Mouse (Mus musculus) forebrain, embryonic 15.5 days (tissue): Measurements from ENCODE around the gene Snx29. TPM values are rescaled to one million over a fixed set of nuclear protein-coding genes. Genes with fewer than 3 reads are reported as not detected.

Source experiments
- ATAC-seq: fragments of 200-750 bp; cut with Nextera tagmentation; replicated peaks from 2 replicates; pipeline ENCODE4 v1.8.0; 2017; ENCODE audit warnings: mild to moderate bottlenecking, moderate TSS enrichment, moderate library complexity
- H3K27ac ChIP-seq: fragments of 300-500 bp; sonication (generic); replicated peaks from 2 replicates; pipeline ENCODE4 v1.5.1; 2015; ENCODE audit warnings: mild to moderate bottlenecking, inconsistent platforms
- H3K27me3 ChIP-seq: fragments of 300-500 bp; sonication (generic); 2 replicates; pipeline ENCODE4 v1.6.1; 2015; ENCODE audit warnings: inconsistent platforms
- H3K36me3 ChIP-seq: fragments of 300-500 bp; sonication (generic); 2 replicates; pipeline ENCODE4 v1.6.1; 2015; ENCODE audit warnings: mild to moderate bottlenecking, inconsistent platforms
- H3K4me1 ChIP-seq: fragments of 300-500 bp; sonication (generic); 2 replicates; pipeline ENCODE4 v1.6.1; 2015; ENCODE audit warnings: inconsistent platforms
- H3K4me2 ChIP-seq: fragments of 300-500 bp; sonication (generic); replicated peaks from 2 replicates; pipeline ENCODE4 v1.6.1; 2015; ENCODE audit warnings: mild to moderate bottlenecking, inconsistent platforms
- H3K4me3 ChIP-seq: fragments of 300-500 bp; sonication (generic); 2 replicates; pipeline ENCODE4 v1.5.1; 2015; ENCODE audit warnings: mild to moderate bottlenecking, inconsistent platforms
- H3K9ac ChIP-seq: fragments of 300-500 bp; sonication (generic); replicated peaks from 2 replicates; pipeline ENCODE4 v1.6.1; 2015; ENCODE audit warnings: mild to moderate bottlenecking, inconsistent platforms
- H3K9me3 ChIP-seq: fragments of 300-500 bp; sonication (generic); 2 replicates; pipeline ENCODE4 v1.6.1; 2016; ENCODE audit warnings: inconsistent platforms
- WGBS: fragments of 180-500 bp; shearing (Covaris S2); methylation state at CpG from one replicate; pipeline ENCODE4 v1.1.7; 2015; ENCODE audit warnings: mixed read lengths; 5-methylcytosine and 5-hydroxymethylcytosine counted together
- polyA plus RNA-seq: library from polyadenylated mRNA; unstranded; fragments of >200 nt; fragmentation: Nextera tagmentation; extraction: Ambion mirVana; gene quantifications from 2 replicates; pipeline ENCODE4 v1.2.1, GENCODE M21; 2015

The Snx29 gene
- polyA plus RNA-seq, 1 experiment from 2014 or later = 14.1 TPM

DNA sequence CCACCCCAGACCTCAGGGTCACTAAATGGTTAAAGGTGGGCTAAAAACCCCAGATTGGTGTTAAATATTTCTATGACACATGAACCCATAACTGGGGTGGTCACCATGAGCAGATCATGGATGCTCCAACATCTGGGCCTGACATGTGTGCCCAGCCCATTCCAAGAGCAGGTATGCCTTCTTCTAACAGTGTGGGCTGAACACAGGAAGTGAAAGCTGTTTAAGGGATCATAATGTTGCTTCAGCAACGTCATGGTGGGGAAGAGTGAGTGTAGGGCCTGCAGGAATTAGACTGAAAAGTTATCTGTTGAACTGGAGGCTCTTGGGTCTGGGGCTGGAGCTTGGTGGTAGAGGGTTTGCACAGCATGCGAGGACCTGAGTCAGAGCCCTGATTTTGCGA is 405.9 kb downstream of the Snx29 start:
- Histone ChIP-seq H3K36me3 (no peaks in the 10 kb centered on the region), H3K9me3 (no peaks in the 10 kb centered on the region), H3K9ac (no peak overlapping the region), H3K27me3 (no peaks in the 10 kb centered on the region), H3K27ac (no peak overlapping the region), H3K4me2 (no peak overlapping the region), H3K4me3 (no peak overlapping the region), H3K4me1 (no peaks in the 10 kb centered on the region)
- 82% methylated on average over 3 of the region's 3 CpGs for WGBS
- no peak for ATAC-seq

DNA sequence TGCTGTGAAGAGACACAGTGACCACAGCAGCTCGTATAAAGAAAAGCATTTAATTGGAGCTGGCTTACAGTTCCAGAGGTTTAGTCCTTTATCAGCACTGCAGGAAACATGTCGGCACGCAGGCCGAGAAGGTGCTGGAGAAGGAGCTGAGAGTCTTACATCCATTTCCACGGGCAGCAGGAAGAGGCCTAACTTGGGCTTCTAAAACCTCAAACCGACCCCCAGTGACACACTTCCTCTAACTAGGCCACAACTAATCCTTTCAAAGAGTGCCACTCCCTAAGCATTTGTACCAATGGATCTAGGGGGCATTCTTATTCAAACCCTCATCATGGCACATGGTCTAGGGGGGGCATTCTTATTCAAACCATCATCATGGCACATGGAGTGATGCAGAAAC is 406.4 kb downstream of the Snx29 start:
- Histone ChIP-seq H3K4me3 (no peak overlapping the region), H3K9me3 (no peaks in the 10 kb centered on the region), H3K4me2 (no peak overlapping the region), H3K9ac (no peak overlapping the region), H3K36me3 (no peaks in the 10 kb centered on the region), H3K4me1 (no peaks in the 10 kb centered on the region), H3K27ac (no peak overlapping the region), H3K27me3 (no peaks in the 10 kb centered on the region)
- ATAC-seq = no peak
- WGBS = 86% methylated on average over 6 of the region's 6 CpGs

- 94% methylated on average over 5 of the region's 5 CpGs for WGBS
- Histone ChIP-seq H3K27me3 (no peaks in the 10 kb centered on the region), H3K4me3 (no peak overlapping the region), H3K4me2 (no peak overlapping the region), H3K27ac (no peak overlapping the region), H3K9me3 (no peaks in the 10 kb centered on the region), H3K9ac (no peak overlapping the region), H3K4me1 (no peaks in the 10 kb centered on the region), H3K36me3 (no peaks in the 10 kb centered on the region)
- no peak for ATAC-seq
Measured at GRCm38 (mm10) chr16:11729815-11730214, 407.1 kb downstream of the Snx29 start.

DNA sequence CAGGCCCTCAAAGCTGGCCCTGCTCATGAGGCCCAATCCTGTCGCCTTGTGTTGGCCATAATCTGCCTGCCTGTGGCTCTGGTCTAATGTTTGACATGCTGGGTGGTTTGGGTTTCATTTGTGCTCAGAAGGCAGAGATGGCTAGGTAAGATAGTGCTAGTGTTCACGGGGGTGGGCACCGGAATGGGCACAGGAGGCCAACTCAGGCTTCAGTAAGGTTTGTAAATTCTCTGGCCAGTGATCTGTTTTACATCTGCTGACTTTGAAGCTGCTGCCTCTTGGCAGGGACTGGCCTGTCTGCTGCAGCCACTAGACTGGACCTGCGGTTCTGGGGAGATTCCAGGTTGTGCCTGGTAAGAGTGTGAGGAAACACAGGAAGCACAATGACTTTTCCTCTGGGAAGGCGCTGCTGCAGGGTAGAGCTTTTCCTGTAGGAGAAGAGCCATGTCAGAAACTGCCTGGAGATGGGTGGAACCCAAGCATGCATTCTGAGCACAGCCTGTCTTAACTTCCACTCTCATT is 408.4 kb downstream of the Snx29 start:
- no peaks in the 10 kb centered on the region for H3K9me3 ChIP-seq
- no peak overlapping the region for H3K27ac ChIP-seq
- no peak overlapping the region for H3K9ac ChIP-seq
- H3K4me2 ChIP-seq = no peak overlapping the region
- ATAC-seq = no peak
- H3K4me3 ChIP-seq = no peak overlapping the region
- H3K4me1 ChIP-seq = no peaks in the 10 kb centered on the region
- H3K27me3 ChIP-seq = no peaks in the 10 kb centered on the region
- 91% methylated on average over 5 of the region's 5 CpGs for WGBS
- no peaks in the 10 kb centered on the region for H3K36me3 ChIP-seq

- H3K36me3 ChIP-seq = no peaks in the 10 kb centered on the region
- WGBS = 50% methylated on average over 7 of the region's 7 CpGs
- H3K4me2 ChIP-seq = no peak overlapping the region
- no peaks in the 10 kb centered on the region for H3K27me3 ChIP-seq
- H3K9me3 ChIP-seq = no peaks in the 10 kb centered on the region
- no peak overlapping the region for H3K4me3 ChIP-seq
- ATAC-seq = no peak
- H3K27ac ChIP-seq = no peak overlapping the region
- no peak overlapping the region for H3K9ac ChIP-seq
- H3K4me1 ChIP-seq = no peaks in the 10 kb centered on the region
Measured at GRCm38 (mm10) chr16:11738341-11738740, 415.6 kb downstream of the Snx29 start.

DNA sequence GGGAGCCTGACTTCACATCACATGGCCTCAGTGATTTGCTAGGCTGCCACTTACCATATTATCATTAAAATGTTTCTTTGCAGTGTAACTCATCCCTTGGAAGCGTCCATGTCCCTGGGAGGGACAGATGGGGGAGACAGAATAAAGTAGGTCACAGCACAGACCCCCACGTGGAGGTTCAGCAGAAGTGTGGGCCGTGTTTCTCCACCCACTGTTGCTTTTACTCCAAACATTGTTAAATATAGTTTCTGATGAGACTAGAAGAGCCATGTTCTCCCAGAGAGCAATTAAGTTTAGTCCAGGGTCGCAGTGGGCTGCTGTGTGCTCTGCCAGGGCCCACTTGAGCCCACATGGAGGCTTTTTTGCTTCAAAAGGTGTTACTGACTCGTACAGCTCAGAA is 419.2 kb downstream of the Snx29 start:
- Histone ChIP-seq H3K27ac (no peak overlapping the region), H3K9ac (no peak overlapping the region), H3K4me2 (no peak overlapping the region), H3K27me3 (no peaks in the 10 kb centered on the region), H3K9me3 (no peaks in the 10 kb centered on the region), H3K36me3 (no peaks in the 10 kb centered on the region), H3K4me1 (no peaks in the 10 kb centered on the region), H3K4me3 (no peak overlapping the region)
- no peak for ATAC-seq
- WGBS = 80% methylated on average over 5 of the region's 5 CpGs

- Histone ChIP-seq H3K27me3 (no peaks in the 10 kb centered on the region), H3K36me3 (no peaks in the 10 kb centered on the region), H3K4me3 (no peak overlapping the region), H3K4me2 (no peak overlapping the region), H3K27ac (no peak overlapping the region), H3K4me1 (no peaks in the 10 kb centered on the region), H3K9me3 (no peaks in the 10 kb centered on the region), H3K9ac (no peak overlapping the region)
- ATAC-seq = no peak
- 86% methylated on average over 7 of the region's 7 CpGs for WGBS
Measured at GRCm38 (mm10) chr16:11742351-11742750, 419.6 kb downstream of the Snx29 start.

GRCm38 (mm10) chr16:11743013-11743412 is 420.3 kb downstream of the Snx29 start:
- H3K4me1 ChIP-seq = no peaks in the 10 kb centered on the region
- no peak for ATAC-seq
- H3K27ac ChIP-seq = no peak overlapping the region
- no peak overlapping the region for H3K4me3 ChIP-seq
- no peaks in the 10 kb centered on the region for H3K9me3 ChIP-seq
- H3K4me2 ChIP-seq = no peak overlapping the region
- H3K9ac ChIP-seq = no peak overlapping the region
- H3K36me3 ChIP-seq = no peaks in the 10 kb centered on the region
- H3K27me3 ChIP-seq = no peaks in the 10 kb centered on the region
- 76% methylated on average over 3 of the region's 3 CpGs for WGBS

GRCm38 (mm10) chr16:11743724-11744123 is 421.0 kb downstream of the Snx29 start:
- Histone ChIP-seq H3K36me3 (no peaks in the 10 kb centered on the region), H3K4me2 (no peak overlapping the region), H3K4me1 (no peaks in the 10 kb centered on the region), H3K4me3 (no peak overlapping the region), H3K27me3 (no peaks in the 10 kb centered on the region), H3K27ac (no peak overlapping the region), H3K9me3 (no peaks in the 10 kb centered on the region), H3K9ac (no peak overlapping the region)
- no peak for ATAC-seq
- 85% methylated on average over 4 of the region's 4 CpGs for WGBS

DNA sequence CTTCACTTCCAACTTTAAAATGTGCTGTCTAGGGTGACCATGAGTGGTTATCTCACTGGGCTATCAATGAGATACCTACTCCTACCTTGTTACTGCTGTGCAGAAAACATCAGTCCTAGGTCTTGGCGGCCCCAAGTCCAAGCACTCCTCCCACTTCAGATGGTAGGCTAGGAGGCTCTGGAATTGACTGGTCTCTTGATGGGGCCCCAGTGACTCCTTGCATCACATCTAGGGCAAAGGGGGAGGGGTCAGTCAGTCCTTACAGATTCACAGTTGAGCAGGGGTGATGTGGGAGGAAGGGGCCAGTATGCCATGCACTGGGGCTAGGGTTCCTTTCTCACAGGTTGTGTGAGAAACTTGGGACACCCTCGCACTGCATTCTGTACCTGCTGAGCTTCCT is 423.3 kb downstream of the Snx29 start:
- WGBS = 97% methylated on average over 2 of the region's 2 CpGs
- H3K36me3 ChIP-seq = no peaks in the 10 kb centered on the region

GRCm38 (mm10) chr16:11747867-11748266 is 425.2 kb downstream of the Snx29 start:
- no peak overlapping the region for H3K4me2 ChIP-seq
- no peaks in the 10 kb centered on the region for H3K9me3 ChIP-seq
- H3K36me3 ChIP-seq = no peaks in the 10 kb centered on the region
- H3K4me3 ChIP-seq = no peak overlapping the region
- H3K27ac ChIP-seq = no peak overlapping the region
- no peaks in the 10 kb centered on the region for H3K27me3 ChIP-seq
- ATAC-seq = 0 out of 2 replicates have a peak, but pooled peaks have one; percentile 23
- WGBS = 94% methylated on average over 5 of the region's 5 CpGs
- no peak overlapping the region for H3K9ac ChIP-seq
- H3K4me1 ChIP-seq = no peaks in the 10 kb centered on the region

More for the DNA sequence above, 423.3 kb downstream of the Snx29 start:
- H3K4me1 ChIP-seq = no peaks in the 10 kb centered on the region
- H3K4me3 ChIP-seq = no peak overlapping the region
- H3K27me3 ChIP-seq = no peaks in the 10 kb centered on the region
- H3K9ac ChIP-seq = no peak overlapping the region
- no peak overlapping the region for H3K4me2 ChIP-seq
- H3K27ac ChIP-seq = no peak overlapping the region
- ATAC-seq = no peak
- no peaks in the 10 kb centered on the region for H3K9me3 ChIP-seq

GRCm38 (mm10) chr16:11749111-11749510 is 426.4 kb downstream of the Snx29 start:
- no peak overlapping the region for H3K27ac ChIP-seq
- 89% methylated on average over 3 of the region's 3 CpGs for WGBS
- no peak for ATAC-seq

GRCm38 (mm10) chr16:11750605-11751004 is 427.9 kb downstream of the Snx29 start:
- ATAC-seq = no peak
- Histone ChIP-seq H3K36me3 (no peaks in the 10 kb centered on the region), H3K27me3 (no peaks in the 10 kb centered on the region), H3K27ac (no peak overlapping the region), H3K9ac (no peak overlapping the region), H3K4me3 (no peak overlapping the region), H3K4me2 (no peak overlapping the region), H3K4me1 (no peaks in the 10 kb centered on the region), H3K9me3 (no peaks in the 10 kb centered on the region)

More at GRCm38 (mm10) chr16:11749111-11749510, 426.4 kb downstream of the Snx29 start:
- no peak overlapping the region for H3K4me3 ChIP-seq
- no peaks in the 10 kb centered on the region for H3K4me1 ChIP-seq
- no peaks in the 10 kb centered on the region for H3K9me3 ChIP-seq
- H3K4me2 ChIP-seq = no peak overlapping the region
- H3K36me3 ChIP-seq = no peaks in the 10 kb centered on the region
- no peak overlapping the region for H3K9ac ChIP-seq
- no peaks in the 10 kb centered on the region for H3K27me3 ChIP-seq
